Mouse (Mus musculus): ENCODE measurements around the gene Tmf1. TPM values are rescaled to one million over a fixed set of nuclear protein-coding genes. Genes with fewer than 3 reads are reported as not detected.

Gene Tmf1
- total and polyA plus RNA-seq, 3 experiments: 12.7 to 26.4 (median 22.3) TPM

GRCm38 (mm10) chr6:97124336-97125010 lies 54.4 kb downstream of the Tmf1 start:
- H3K9me3 ChIP-seq (replicated peaks; ENCODE audit: low read length): peaks cover 3% of the 10 kb centered on the region
- DNase-seq (ENCODE audit: extremely low read depth): no peak
- H3K79me2 ChIP-seq (replicated peaks; ENCODE audit: control insufficient read depth, extremely low read depth, insufficient read depth, poor library complexity, severe bottlenecking): no peaks in the 10 kb centered on the region
- in situ Hi-C loops (cut with MboI; ENCODE audit: low pct_ligation_motif_present, low pct_unique_long_range_greater_than_20kb, low sequenced_read_pairs): no loop called here
- H3K4me2 ChIP-seq (ENCODE audit: insufficient read depth, low read depth, poor library complexity, severe bottlenecking): no peak overlapping the region
- no peaks in the 10 kb centered on the region for H3K4me1 ChIP-seq (ENCODE audit: control insufficient read depth in 1 of 2, insufficient read depth in 2 of 2)
- H3K27me3 ChIP-seq (replicated peaks): no peaks in the 10 kb centered on the region
- dilution Hi-C loops (cut with MboI; ENCODE audit: extremely low pct_ligation_motif_present, extremely low pct_unique_long_range_greater_than_20kb, low sequenced_read_pairs): no loop called here
- no peak overlapping the region for H3K27ac ChIP-seq (ENCODE audit: insufficient read depth, low read depth)
- H3K9ac ChIP-seq (ENCODE audit: insufficient read depth, low read depth): no peak overlapping the region
- TF ChIP-seq KAT2A (IDR thresholded peaks at IDR 0.05; ENCODE audit: insufficient replicate concordance, low read length) (no peak), MYC (IDR thresholded peaks at IDR 0.05; ENCODE audit: low read depth, low read length) (no peak), POLR2A (IDR thresholded peaks at IDR 0.05; ENCODE audit: low read depth, low read length) (no peak), E2F4 (IDR thresholded peaks at IDR 0.05; ENCODE audit: insufficient replicate concordance, low read depth, low read length) (no peak), PAX5 (IDR thresholded peaks at IDR 0.05; ENCODE audit: low read length) (no peak), GABPA (IDR thresholded peaks at IDR 0.05; ENCODE audit: insufficient replicate concordance, low read depth, low read length) (no peak)
- peaks cover 33 to 65% of the 10 kb centered on the region in 2 experiments for H3K36me3 ChIP-seq (replicated peaks in 1 of 2; ENCODE audit: control insufficient read depth in 1 of 2, insufficient read depth in 1 of 2, low read length in 1 of 2)
- no peak overlapping the region for H3K4me3 ChIP-seq (replicated peaks in 1 of 3; ENCODE audit: low read depth in 2 of 3, low read length in 2 of 3, poor library complexity in 1 of 3)

- dilution Hi-C loops (cut with MboI; ENCODE audit: extremely low pct_ligation_motif_present, extremely low pct_unique_long_range_greater_than_20kb, low sequenced_read_pairs) (no loop called here), in situ Hi-C loops (cut with MboI; ENCODE audit: low pct_ligation_motif_present, low pct_unique_long_range_greater_than_20kb, low sequenced_read_pairs) (no loop called here)
- peaks cover 10% of the 10 kb centered on the region for H3K9me3 ChIP-seq (replicated peaks; ENCODE audit: low read length)
Measured at GRCm38 (mm10) chr6:97120922-97121321, 58.0 kb downstream of the Tmf1 start.

GRCm38 (mm10) chr6:97118327-97118726 lies 60.6 kb downstream of the Tmf1 start:
- dilution Hi-C loops (cut with MboI; ENCODE audit: extremely low pct_ligation_motif_present, extremely low pct_unique_long_range_greater_than_20kb, low sequenced_read_pairs): no loop called here
- in situ Hi-C loops (cut with MboI; ENCODE audit: low pct_ligation_motif_present, low pct_unique_long_range_greater_than_20kb, low sequenced_read_pairs): no loop called here
- H3K27ac ChIP-seq (ENCODE audit: insufficient read depth, low read depth): no peak overlapping the region
- no peak overlapping the region for H3K9ac ChIP-seq (ENCODE audit: insufficient read depth, low read depth)
- no peaks in the 10 kb centered on the region for H3K27me3 ChIP-seq (replicated peaks)
- no peak overlapping the region for H3K4me3 ChIP-seq (replicated peaks in 1 of 3; ENCODE audit: low read depth in 2 of 3, low read length in 2 of 3, poor library complexity in 1 of 3)
- peaks cover 10% of the 10 kb centered on the region for H3K9me3 ChIP-seq (replicated peaks; ENCODE audit: low read length)
- H3K79me2 ChIP-seq (replicated peaks; ENCODE audit: control insufficient read depth, extremely low read depth, insufficient read depth, poor library complexity, severe bottlenecking): no peaks in the 10 kb centered on the region
- peaks cover 60 to 81% of the 10 kb centered on the region in 2 experiments for H3K36me3 ChIP-seq (replicated peaks in 1 of 2; ENCODE audit: control insufficient read depth in 1 of 2, insufficient read depth in 1 of 2, low read length in 1 of 2)
- no peak for TF ChIP-seq GABPA (IDR thresholded peaks at IDR 0.05; ENCODE audit: insufficient replicate concordance, low read depth, low read length)
- no peak for DNase-seq (ENCODE audit: extremely low read depth)
- H3K4me2 ChIP-seq (ENCODE audit: insufficient read depth, low read depth, poor library complexity, severe bottlenecking): no peak overlapping the region
- H3K4me1 ChIP-seq (ENCODE audit: control insufficient read depth in 1 of 2, insufficient read depth in 2 of 2): no peaks in the 10 kb centered on the region

More at GRCm38 (mm10) chr6:97120922-97121321, 58.0 kb downstream of the Tmf1 start:
- Histone ChIP-seq H3K4me3 (replicated peaks in 1 of 3; ENCODE audit: low read depth in 2 of 3, low read length in 2 of 3, poor library complexity in 1 of 3) (no peak overlapping the region), H3K9ac (ENCODE audit: insufficient read depth, low read depth) (no peak overlapping the region), H3K27ac (ENCODE audit: insufficient read depth, low read depth) (no peak overlapping the region), H3K4me1 (ENCODE audit: control insufficient read depth in 1 of 2, insufficient read depth in 2 of 2) (no peaks in the 10 kb centered on the region), H3K36me3 (replicated peaks in 1 of 2; ENCODE audit: control insufficient read depth in 1 of 2, insufficient read depth in 1 of 2, low read length in 1 of 2) (peaks cover 59 to 82% of the 10 kb centered on the region in 2 experiments), H3K4me2 (ENCODE audit: insufficient read depth, low read depth, poor library complexity, severe bottlenecking) (no peak overlapping the region), H3K79me2 (replicated peaks; ENCODE audit: control insufficient read depth, extremely low read depth, insufficient read depth, poor library complexity, severe bottlenecking) (no peaks in the 10 kb centered on the region), H3K27me3 (replicated peaks) (no peaks in the 10 kb centered on the region)
- no peak for DNase-seq (ENCODE audit: extremely low read depth)
- TF ChIP-seq RAD21 (IDR thresholded peaks at IDR 0.05; ENCODE audit: low read depth, low read length) (no peak), ZMIZ1 (IDR thresholded peaks at IDR 0.05; ENCODE audit: low read depth, low read length) (no peak), NELFE (IDR thresholded peaks at IDR 0.05; ENCODE audit: low read depth, low read length) (no peak), KAT2A (IDR thresholded peaks at IDR 0.05; ENCODE audit: insufficient replicate concordance, low read length) (no peak), RCOR1 (conservative IDR thresholded peaks at IDR 0.05; ENCODE audit: low read depth, low read length) (no peak)

All from CH12.LX (cell line).